Mouse (Mus musculus) erythroid progenitor cell, adult 5-6 weeks (primary cell): Measurements from ENCODE around the gene Ilf3. TPM values are rescaled to one million over a fixed set of nuclear protein-coding genes. Genes with fewer than 3 reads are reported as not detected.
"Not testable (repeated sequence)": the region's sequence is repeated elsewhere in the genome, so short reads cannot be mapped to it uniquely, and the experiment has no call there.

Experiments used
- ATAC-seq: replicated peaks from 2 replicates; pipeline ENCODE4 v1.8.0; 2016; ENCODE audit warnings: moderate number of reproducible peaks, mild to moderate bottlenecking, moderate TSS enrichment, inconsistent platforms; ENCODE audit not compliant: poor library complexity, low FRiP score, severe bottlenecking
- total RNA-seq, 2 experiments: library from RNA; stranded (forward) in 1 of 2; stranded (reverse) in 1 of 2; fragments of 150-400 nt in 1 of 2; fragments of 186-747, 209-891 nt in 1 of 2; gene quantifications; 2 replicates each; pipeline versions ENCODE4 v1.2.3 to v1.2.4; 2015 to 2017; ENCODE audit warnings: low replicate concordance in 2 of 2

Gene Ilf3
- total RNA-seq (2015; ENCODE audit: low replicate concordance) (31.4 and 34.8 TPM in 2 replicates), total RNA-seq (2017; ENCODE audit: low replicate concordance) (29.6 and 32.8 TPM in 2 replicates)

GRCm38 (mm10) chr9:21367357-21368111 lies at the start of gene Ilf3:
Gene Ilf3 (plus strand): TSS chr9:21367871.
- ATAC-seq: peak; percentile 92

- no peak for ATAC-seq
Observed at GRCm38 (mm10) chr9:21318792-21319191, 48.9 kb upstream of the Ilf3 start.

GRCm38 (mm10) chr9:21319503-21319902 lies 48.2 kb upstream of the Ilf3 start:
- ATAC-seq: no peak

- ATAC-seq: peak; percentile 36
Observed at GRCm38 (mm10) chr9:21320280-21320618, 47.4 kb upstream of the Ilf3 start.

- ATAC-seq: peak; percentile 95
Observed at GRCm38 (mm10) chr9:21320619-21321512, 46.8 kb upstream of the Ilf3 start, which contains the start of gene Slc44a2. Gene Slc44a2 (plus strand): TSS chr9:21320698.

- ATAC-seq: peak; percentile 61
Observed at GRCm38 (mm10) chr9:21321513-21321835, 46.2 kb upstream of the Ilf3 start.

GRCm38 (mm10) chr9:21322211-21322916 lies 45.3 kb upstream of the Ilf3 start:
- ATAC-seq: no peak

GRCm38 (mm10) chr9:21322917-21323297 lies 44.8 kb upstream of the Ilf3 start:
- ATAC-seq: not testable (repeated sequence)

- no peak for ATAC-seq
Observed at GRCm38 (mm10) chr9:21324269-21324668, 43.4 kb upstream of the Ilf3 start.

GRCm38 (mm10) chr9:21327569-21327968 lies 40.1 kb upstream of the Ilf3 start:
- ATAC-seq: no peak

- ATAC-seq: no peak
Observed at GRCm38 (mm10) chr9:21328041-21328440, 39.6 kb upstream of the Ilf3 start.

GRCm38 (mm10) chr9:21329041-21329440 lies 38.6 kb upstream of the Ilf3 start:
- ATAC-seq: no peak

- no peak for ATAC-seq
Observed at GRCm38 (mm10) chr9:21329699-21330289, 37.9 kb upstream of the Ilf3 start.

GRCm38 (mm10) chr9:21331365-21332140 lies 36.1 kb upstream of the Ilf3 start:
- ATAC-seq: no peak

GRCm38 (mm10) chr9:21332161-21333061 lies 35.3 kb upstream of the Ilf3 start:
- no peak for ATAC-seq

GRCm38 (mm10) chr9:21333523-21333922 lies 34.1 kb upstream of the Ilf3 start:
- ATAC-seq: no peak

- no peak for ATAC-seq
Observed at GRCm38 (mm10) chr9:21334747-21335146, 32.9 kb upstream of the Ilf3 start.

GRCm38 (mm10) chr9:21335391-21335790 lies 32.3 kb upstream of the Ilf3 start:
- ATAC-seq: no peak
